Mouse (Mus musculus) gastrocnemius, postnatal 36 days (tissue): ENCODE data around the gene Nrip3. TPM values are rescaled to one million over a fixed set of nuclear protein-coding genes. Genes with fewer than 3 reads are reported as not detected.
A peak's percentile ranks its signal among the peaks of the same experiment; 100 is the strongest.

Experiments used
- DNase-seq, 2 experiments: peaks; one replicate each; pipeline ENCODE4 v3.0.0; 2022
- intact Hi-C: fragments of 180-260 bp; cut with DNase I; formaldehyde crosslinking; loops from one replicate; pipeline ENCODE4 v1.15.1; 2025
- total RNA-seq, 2 experiments: library from RNA; stranded (reverse); gene quantifications; 2 replicates each; pipeline ENCODE4 v1.2.3; 2021

Nrip3 gene
- total RNA-seq, 2 experiments from 2014 or later: not detected

GRCm38 (mm10) chr7:109768699-109769383 is 13.0 kb downstream of the Nrip3 start:
- intact Hi-C loops: no loop called here
- no peak for DNase-seq

- intact Hi-C loops: no loop called here
- no peak for DNase-seq
Observed at GRCm38 (mm10) chr7:109767575-109768350, 14.1 kb downstream of the Nrip3 start.

- intact Hi-C loops: no loop called here
- DNase-seq: no peak
Observed at GRCm38 (mm10) chr7:109764009-109764408, 17.8 kb downstream of the Nrip3 start.

- DNase-seq: no peak
- intact Hi-C loops: no loop called here
Observed at GRCm38 (mm10) chr7:109756291-109756690, 25.5 kb downstream of the Nrip3 start.

- DNase-seq: no peak
Observed at GRCm38 (mm10) chr7:109754034-109754433, 27.8 kb downstream of the Nrip3 start.

GRCm38 (mm10) chr7:109752008-109752925 is 29.6 kb downstream of the Nrip3 start, which contains the start of gene Tmem9b:
TSS of gene Tmem9b (minus strand) at chr7:109752875.
- peak; percentile 69 to 79 for DNase-seq
- intact Hi-C loops: no loop called here

More at GRCm38 (mm10) chr7:109754034-109754433, 27.8 kb downstream of the Nrip3 start:
- intact Hi-C loops: no loop called here

- no peak for DNase-seq
- intact Hi-C loops: no loop called here
Observed at GRCm38 (mm10) chr7:109751427-109752007, 30.3 kb downstream of the Nrip3 start.

GRCm38 (mm10) chr7:109747747-109748146 is 34.1 kb downstream of the Nrip3 start:
- DNase-seq: no peak
- intact Hi-C loops: no loop called here

GRCm38 (mm10) chr7:109741703-109742102 is 40.1 kb downstream of the Nrip3 start:
- intact Hi-C loops: no loop called here
- no peak for DNase-seq

GRCm38 (mm10) chr7:109741060-109741459 is 40.8 kb downstream of the Nrip3 start:
- DNase-seq: no peak
- intact Hi-C loops: no loop called here

GRCm38 (mm10) chr7:109739822-109740370 is 41.9 kb downstream of the Nrip3 start:
- DNase-seq: no peak
- intact Hi-C loops: no loop called here

- no peak for DNase-seq
- intact Hi-C loops: no loop called here
Observed at GRCm38 (mm10) chr7:109734806-109735205, 47.0 kb downstream of the Nrip3 start.

GRCm38 (mm10) chr7:109731626-109732025 is 50.2 kb downstream of the Nrip3 start, which contains the start of gene Ascl3:
TSS of gene Ascl3 (minus strand) at chr7:109731726.
- no peak for DNase-seq
- intact Hi-C loops: no loop called here

GRCm38 (mm10) chr7:109723697-109724096 is 58.1 kb downstream of the Nrip3 start, which contains the start of gene BC051019:
TSS of gene BC051019 (minus strand) at chr7:109723850.
- no peak for DNase-seq
- intact Hi-C loops: no loop called here

- DNase-seq: no peak
- intact Hi-C loops: no loop called here
Observed at GRCm38 (mm10) chr7:109723114-109723513, 58.7 kb downstream of the Nrip3 start.

GRCm38 (mm10) chr7:109722618-109723017 is 59.2 kb downstream of the Nrip3 start:
- DNase-seq: no peak
- intact Hi-C loops: no loop called here

GRCm38 (mm10) chr7:109719286-109719685 is 62.5 kb downstream of the Nrip3 start:
- peak in 1 of 2 experiments; percentile 17 for DNase-seq
- intact Hi-C loops: loop anchor here (5.0 kb wide), 1 partner anchor 187 kb away; no protein-coding TSS in a partner anchor

- intact Hi-C loops: no loop called here
- DNase-seq: no peak
Observed at GRCm38 (mm10) chr7:109713434-109713982, 68.3 kb downstream of the Nrip3 start.

GRCm38 (mm10) chr7:109712198-109712597 is 69.6 kb downstream of the Nrip3 start:
- DNase-seq: no peak
- intact Hi-C loops: no loop called here
